Mouse (Mus musculus): Measurements from ENCODE around the gene Erp27. TPM values are rescaled to one million over a fixed set of nuclear protein-coding genes. Genes with fewer than 3 reads are reported as not detected.

Erp27 gene
- total RNA-seq, 2 experiments from 2014 or later, result not detected

DNA sequence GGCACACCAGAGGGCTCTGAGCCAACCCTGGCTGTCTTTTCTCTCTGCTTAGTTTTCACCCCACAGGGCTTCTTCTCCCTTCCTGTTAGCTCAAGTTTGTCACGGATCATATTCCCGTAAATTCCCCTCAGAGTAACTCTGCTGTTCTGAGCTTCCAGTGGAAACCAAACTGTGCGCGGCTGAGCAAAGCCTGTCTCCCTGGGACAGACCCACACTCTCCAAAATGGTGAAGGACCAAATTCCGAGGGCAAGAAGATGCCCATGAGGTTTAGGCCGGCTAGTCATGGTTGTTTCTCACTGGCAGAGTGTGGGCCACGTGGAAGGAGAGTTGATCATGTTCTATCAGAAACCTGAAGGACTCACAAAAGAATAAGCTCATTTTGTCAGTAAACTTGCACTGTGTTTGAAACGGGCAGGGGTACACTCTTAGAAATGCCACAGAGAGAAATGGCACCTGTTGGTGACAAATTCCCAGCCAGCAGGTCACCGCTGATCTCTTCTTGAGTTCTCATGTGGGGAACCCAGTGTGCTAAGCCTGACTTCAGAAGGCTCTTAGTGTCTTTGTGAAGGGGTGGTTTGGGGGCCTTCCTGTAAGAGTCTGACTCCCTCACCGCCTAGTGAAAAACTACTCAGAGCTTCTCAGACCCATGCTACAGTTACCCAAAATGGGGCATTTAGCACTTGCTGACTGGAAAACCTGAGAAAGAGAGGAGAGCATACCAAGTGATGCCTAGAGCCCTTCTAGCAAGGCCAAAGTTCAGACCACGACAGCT, 18.4 kb upstream of the Erp27 start:
- intact Hi-C loops (cut with DNase I), result no loop called here
- peak; percentile 15 to 30 for DNase-seq

DNA sequence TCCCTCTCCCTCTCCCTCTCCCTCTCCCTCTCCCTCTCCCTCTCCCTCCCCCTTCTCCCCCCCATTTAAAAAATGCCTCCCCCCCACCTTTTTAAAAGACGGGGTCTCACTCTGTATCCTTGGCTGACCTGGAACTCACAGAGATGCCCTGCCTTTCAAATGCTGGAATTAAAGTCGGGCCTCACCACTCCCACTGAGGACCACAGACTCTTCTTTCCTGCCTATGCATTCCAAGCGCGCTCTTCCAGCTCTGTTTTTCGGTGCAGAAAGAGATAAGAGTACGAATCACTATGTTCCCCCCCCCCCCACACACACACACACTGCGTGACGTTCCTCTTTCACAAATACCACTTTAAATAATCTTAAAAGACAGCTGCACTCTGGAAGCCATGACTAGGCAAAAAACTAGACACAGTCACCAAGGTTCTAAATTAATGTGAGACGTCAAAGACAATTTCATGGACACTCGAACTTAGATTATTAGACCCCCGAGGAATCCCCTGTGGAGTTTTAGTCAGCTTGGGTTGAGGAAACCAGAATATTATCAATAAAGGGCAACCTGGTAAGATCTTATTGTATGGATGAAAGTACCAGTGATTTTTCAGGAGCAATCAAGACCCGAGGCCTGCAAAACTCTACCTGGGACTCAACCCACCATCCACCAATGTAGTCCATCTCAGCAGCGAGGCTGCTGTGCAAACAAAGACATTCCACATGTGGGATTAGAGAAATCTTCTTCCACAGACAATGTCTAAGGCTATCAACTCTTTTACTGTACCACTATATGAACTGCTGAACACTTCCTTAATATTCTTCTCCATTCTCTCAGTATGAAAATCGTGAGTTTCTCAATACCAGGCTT, 17.6 kb upstream of the Erp27 start:
- intact Hi-C loops (cut with DNase I), result no loop called here
- DNase-seq, result no peak

DNA sequence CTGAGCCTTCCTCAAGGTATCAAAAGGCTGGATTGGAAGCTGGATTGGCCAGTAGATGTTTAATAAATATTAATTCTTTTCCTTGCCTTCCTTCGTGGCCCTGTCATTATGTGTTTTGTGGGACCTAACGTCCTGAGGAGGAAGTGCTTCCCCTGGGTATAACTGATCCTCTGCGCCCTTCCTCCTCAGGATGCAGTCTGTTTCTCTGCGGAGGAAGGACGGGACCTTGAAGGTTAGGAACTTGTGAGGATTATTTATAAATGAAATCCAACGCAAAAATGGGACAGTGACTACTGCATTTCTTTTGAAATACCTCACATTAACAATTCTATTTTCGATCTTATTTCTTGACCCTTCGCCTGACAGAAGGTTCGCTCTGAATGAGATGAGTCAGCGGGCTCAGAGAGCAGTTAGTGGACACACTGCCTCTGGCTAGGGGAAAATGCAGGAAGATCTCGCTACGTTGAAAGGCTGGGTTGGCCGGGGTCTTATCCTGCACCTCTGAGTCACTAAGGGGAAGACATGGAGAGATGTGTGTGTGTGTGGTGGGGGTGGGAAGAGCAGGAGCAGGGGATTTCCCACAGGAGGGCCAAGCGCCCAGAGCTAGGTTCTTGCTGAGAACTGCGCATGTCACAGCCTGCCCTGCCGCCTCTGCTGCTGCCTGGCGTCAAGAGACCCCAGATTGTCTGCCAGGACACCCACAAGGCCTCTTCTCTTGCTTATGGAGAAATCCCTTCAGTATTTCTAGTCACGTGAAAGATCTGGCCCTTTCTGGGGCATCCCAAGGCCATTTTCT, 16.5 kb upstream of the Erp27 start:
- DNase-seq, result peak; percentile 49 to 52
- intact Hi-C loops (cut with DNase I), result no loop called here

DNA sequence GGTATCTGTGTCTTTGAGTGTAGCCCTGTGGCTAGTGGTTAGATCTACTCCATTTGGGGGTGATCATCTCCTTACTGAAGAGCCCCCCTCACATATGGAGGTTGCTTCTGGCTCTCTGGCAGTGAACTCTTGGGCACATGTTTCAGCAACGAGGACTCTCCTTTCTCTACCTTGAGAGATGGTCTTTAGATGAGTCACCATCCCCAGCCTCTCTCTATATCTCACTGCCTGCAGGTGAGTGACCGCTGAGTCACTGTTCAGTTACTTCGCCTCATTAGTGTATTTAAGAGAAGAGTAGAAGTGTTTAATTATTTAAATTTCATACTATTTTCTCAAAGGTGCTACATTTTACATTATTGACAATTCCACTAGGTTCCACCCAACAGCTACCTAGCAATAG, 15.1 kb upstream of the Erp27 start:
- intact Hi-C loops (cut with DNase I), result no loop called here

DNA sequence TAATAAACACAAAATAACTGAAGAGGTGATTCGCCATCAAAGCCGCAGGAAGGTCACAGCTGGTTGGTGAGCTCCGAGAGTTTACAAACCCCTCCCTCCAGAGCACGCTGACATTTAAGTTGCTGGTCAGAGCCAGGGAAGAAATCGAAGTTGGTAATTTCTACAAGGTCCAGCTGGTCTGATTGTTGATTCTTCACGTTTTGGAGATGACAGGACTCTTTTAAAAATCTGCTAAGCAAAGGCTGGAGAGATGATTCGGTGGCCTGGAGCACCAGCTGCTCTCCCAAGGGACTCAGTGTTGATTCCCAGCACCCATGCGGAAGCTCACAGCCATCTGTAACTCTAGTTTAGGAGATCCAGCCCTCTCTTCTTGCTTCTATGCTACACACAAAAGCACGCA, 14.4 kb upstream of the Erp27 start:
- no peak for DNase-seq
- intact Hi-C loops (cut with DNase I), result no loop called here

More for the DNA sequence above, 15.1 kb upstream of the Erp27 start:
- no peak for DNase-seq

DNA sequence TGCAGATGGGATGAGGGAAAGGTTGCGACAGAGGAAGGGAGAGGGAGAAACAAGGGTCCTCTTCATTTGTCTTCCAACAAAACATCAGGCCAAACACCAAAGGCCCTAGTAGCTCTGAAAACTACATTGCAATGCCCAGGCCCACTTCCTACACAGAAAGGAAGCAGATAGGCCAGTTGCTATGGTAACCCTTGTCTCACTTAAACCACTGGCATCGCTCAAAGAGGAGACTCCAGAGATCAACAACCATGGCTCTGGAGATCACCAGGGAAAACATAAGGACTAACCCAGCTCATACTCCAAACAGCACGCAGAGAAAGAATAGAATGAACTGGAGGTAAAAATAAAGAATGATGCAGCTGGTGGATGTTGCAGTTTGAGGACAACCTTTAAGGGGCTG, 13.3 kb upstream of the Erp27 start:
- intact Hi-C loops (cut with DNase I), result no loop called here
- no peak for DNase-seq

DNA sequence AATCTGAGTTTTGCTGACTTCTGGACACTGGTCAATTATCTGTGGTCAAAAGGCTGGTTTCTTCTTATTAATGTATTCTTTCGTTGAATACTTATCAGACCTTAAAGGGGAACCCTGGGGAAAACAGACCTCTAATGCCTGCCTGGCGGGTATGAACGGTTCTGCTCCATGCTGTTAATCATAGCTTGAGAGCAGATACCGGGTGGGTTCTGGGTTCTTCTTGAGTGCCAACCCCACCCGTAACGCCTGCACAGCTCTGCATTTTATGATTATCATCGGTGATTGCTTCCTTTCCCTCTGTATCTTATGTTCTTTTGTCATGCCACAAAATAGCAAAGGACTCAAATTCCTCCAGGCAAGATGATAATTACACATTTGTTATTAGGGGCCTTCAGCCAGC, 12.1 kb upstream of the Erp27 start:
- no peak for DNase-seq
- intact Hi-C loops (cut with DNase I), result no loop called here

DNA sequence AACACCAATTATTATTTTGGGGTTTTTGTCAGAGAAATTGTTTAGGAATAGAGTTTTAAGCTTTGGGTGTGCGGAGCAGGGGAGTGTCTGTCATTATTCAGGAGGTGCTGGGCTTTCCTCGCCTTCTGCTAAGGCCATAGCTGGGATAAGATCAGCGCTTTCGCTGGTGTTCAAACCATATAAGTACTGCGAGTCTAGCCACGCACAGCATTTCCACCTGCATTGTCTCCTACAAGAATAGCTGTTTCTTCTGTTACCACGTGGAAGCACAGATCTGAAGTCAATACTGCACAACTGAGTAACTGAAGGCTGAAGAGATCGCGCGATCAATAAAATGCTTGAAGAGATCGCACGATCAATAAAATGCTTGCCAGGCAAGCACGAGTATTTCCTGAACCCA, 9.3 kb upstream of the Erp27 start:
- intact Hi-C loops (cut with DNase I), result no loop called here
- DNase-seq, result no peak

DNA sequence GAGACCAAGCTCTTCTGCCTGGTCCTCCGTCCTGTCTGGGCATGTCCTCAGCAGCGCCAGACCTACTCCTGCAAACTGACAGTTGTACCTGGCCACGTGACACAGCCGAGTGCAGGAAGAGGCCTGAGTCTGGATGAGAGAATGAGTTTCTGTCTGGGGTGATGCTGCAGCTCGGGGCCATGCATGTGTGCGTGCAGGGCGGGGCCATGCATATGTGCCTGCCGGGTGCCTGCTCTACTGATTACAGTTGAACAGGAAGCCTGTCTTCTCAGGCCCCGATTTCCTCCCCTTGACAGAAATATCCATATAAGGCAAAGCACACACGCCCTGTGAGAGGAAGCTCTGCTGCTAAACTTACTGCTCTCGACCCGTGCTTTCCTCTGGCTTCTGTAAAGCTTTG, 8.7 kb upstream of the Erp27 start:
- intact Hi-C loops (cut with DNase I), result no loop called here
- peak; percentile 42 to 43 for DNase-seq

DNA sequence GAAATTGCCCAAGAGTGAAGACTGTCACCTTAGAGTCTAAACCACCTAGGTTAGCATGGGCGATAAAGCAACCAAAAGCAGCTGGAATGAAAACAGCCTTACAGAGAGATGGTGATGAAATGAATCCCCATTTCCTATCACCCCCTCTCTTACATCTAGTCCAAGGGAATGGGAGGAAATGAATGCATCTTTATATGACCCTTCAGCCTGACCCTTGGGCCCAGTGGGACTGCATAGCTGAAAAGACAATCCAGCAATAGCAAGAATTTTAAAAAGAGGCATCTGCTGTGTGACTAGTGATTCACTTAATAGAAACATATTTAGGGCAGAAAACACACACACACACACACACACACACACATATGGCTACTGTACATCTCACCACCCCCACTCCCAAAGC, 5.6 kb upstream of the Erp27 start:
- intact Hi-C loops (cut with DNase I), result no loop called here
- no peak for DNase-seq

DNA sequence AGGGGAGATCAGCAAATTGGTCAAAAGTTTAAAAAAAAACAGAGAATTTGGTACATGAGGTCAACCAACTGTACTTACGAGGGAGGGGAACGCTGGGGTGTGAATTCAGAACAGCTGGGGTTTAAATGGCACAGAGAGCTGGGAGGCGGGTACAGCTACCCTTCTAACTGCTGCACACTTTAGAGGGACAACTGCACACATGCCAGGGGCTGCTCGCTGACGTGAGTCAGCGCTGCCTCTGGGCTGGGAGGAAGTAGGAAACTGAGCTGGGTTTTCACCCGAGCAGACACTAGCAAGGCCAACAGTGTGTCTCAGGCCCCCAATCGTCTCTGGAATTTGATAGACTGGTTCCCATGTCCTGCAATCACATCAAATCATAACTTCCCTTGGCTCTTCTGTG, 3.1 kb upstream of the Erp27 start:
- intact Hi-C loops (cut with DNase I), result no loop called here
- DNase-seq, result no peak

DNA sequence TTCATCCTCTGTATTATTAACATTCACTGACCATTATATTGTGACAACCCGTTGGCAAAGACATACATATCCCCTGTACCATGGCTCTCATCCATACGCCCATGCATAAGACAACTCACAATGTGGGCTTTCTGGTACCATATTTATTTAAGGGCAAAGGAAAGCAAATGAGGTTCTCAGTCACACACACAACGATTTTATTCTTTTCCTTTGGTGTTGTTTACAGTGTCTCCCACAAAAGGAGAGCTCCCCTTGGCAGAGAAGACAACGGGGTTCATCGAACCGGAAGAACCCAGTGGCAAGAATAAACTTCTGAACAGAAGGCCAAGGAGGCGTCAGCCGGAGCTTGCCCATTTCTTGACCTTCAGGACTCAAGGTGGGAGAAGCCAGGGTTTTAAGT, 1.6 kb upstream of the Erp27 start, which contains the start of gene Pde6h:
Gene Pde6h, plus strand, starts transcription at position 301 of the 400 bp plus-strand sequence.
- intact Hi-C loops (cut with DNase I), result loop anchor here (5.0 kb wide), 1 partner anchor 44 kb away; no protein-coding TSS in a partner anchor
- DNase-seq, result no peak

DNA sequence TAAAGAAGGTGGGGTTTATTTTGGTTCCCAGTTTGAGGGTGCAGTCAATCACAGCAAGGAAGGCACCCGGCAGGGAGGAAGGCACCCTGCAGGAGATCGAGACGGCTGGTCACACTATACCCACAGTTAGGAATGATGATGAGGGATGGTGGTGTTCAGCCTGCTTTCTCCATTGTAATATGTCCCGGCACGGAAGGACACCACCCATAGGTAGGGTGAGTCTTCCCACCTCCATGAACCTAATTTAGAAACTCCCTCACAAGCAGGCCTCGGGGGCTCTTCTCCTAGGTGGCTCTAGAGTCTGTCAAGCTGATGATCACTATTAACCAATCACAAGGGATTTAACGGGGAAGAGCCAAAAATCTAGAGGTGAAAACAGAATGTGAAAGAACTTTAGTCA, 891 bp upstream of the Erp27 start:
- no peak for DNase-seq

DNA sequence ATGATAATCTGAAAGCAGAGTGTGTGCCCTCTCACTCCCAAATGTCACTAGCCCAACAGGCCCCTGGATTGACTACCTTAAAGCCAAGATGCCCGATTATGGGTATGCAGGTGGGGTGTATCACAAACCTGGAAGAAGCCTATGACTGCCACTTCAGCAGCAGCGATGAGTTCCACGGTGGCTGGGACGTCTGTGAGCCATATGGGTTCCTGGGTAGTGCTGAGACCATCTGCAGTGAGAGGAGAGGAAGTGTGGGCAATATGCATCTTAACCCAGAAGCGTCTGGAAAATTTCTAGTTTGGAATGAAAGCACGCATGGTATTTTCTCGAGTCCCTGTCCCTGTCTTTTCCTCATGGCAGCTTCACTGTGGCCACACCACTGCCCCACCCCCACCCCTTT, 379 bp downstream of the Erp27 start:
- intact Hi-C loops (cut with DNase I), result loop anchor here (5.0 kb wide), 1 partner anchor 46 kb away; no protein-coding TSS in a partner anchor
- DNase-seq, result no peak

More for the DNA sequence above, 891 bp upstream of the Erp27 start:
- intact Hi-C loops (cut with DNase I), result loop anchor here (5.0 kb wide), 1 partner anchor 44 kb away; no protein-coding TSS in a partner anchor

DNA sequence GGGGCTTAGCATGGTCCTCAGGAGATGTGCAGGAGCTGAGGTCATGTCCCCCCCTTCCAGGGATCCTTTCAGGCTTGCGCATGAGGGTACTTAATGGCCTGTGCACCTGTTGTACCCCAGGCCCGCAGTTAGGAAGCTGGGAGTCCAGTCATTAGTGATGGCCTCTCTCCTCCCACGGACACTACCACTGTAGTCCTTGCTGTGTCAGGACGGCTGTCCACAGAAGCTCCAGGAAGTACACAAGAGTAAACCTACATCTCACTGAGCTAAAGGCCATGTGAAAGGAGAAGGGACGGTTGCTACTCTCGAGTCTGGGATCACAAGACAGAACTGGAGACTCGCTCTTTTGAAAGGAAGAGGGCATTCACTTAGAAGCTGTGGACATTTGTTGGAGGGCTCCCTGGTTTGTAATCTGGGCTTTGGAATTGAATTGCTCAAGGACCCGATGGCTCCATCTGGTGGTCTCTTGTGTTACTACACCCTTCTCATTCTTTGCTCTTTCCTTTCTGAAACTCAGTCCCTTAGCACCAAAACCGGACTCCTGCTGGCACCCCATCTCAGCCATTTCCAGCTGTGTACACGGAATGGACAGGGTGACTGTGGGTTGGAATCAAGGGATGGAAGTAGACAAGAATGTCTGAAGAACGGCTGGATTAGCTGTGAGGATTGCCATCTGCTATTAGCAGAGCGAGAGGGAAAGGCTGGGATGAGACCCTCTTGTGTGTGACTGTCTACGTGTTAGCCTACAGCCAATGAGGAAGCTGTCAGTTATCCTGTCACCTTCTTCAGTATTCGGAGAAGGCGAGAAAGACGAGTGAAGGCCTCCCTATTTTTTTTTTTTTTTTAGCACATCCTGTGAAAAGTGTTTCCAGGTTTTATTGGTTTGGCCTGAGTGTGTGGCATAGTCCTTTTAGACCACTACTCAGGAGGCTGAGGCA, 1.4 kb downstream of the Erp27 start:
- intact Hi-C loops (cut with DNase I), result loop anchor here (1.0 to 5.0 kb wide), 2 partner anchors 47 to 59 kb away; no protein-coding TSS in a partner anchor
- DNase-seq, result peak; percentile 79 to 86

DNA sequence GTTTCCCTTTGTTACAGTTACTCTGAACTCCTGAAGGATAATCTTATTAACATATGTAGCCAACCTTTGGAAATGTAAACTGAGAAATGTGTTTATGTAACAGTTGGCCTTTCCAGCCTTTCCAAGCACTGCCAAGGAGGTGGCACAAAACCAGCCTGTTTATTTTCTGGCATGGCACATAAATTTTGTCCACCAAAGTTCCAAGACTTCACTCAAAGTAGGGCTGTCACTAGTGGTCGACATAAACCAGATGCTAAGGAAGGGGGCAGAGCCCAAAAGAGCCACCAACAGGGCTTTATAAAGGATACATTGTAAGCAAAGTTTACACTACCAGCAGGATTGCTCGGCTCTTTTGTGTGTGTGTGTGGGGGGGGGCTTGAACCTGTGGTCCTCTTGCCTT, 4.1 kb downstream of the Erp27 start:
- intact Hi-C loops (cut with DNase I), result no loop called here
- no peak for DNase-seq

DNA sequence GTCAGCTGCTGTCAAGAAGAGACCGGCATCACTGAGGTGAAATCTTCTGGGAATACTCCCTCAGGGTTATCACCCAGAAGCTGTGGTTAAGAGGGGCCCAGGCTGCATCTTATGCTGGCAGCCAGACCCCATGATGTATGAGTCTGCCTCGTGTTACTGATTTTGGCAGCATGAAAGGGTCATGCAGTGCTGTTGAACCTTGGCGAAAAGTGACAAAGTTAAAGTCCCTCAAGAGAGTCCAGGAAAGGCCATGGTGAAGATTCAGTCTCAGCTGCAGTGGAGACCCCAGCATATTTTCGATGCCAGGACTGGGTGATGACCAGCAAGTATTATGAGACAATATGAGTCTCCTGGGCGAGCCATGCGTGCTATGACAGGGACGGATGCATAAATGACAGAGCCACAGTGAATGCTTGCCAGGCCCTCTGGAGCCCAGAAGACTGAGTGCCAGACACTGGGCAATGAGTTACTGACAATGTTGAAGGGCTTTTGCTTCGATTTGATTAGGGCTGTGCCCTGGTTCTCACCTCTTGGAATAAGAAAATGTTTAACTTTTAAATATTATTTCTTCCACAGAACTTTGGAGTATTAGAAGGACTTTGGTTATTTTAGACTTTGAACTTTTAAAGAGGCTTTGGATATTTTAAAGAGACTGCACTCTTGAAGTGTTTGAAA, 6.1 kb downstream of the Erp27 start:
- no peak for DNase-seq
- intact Hi-C loops (cut with DNase I), result no loop called here

DNA sequence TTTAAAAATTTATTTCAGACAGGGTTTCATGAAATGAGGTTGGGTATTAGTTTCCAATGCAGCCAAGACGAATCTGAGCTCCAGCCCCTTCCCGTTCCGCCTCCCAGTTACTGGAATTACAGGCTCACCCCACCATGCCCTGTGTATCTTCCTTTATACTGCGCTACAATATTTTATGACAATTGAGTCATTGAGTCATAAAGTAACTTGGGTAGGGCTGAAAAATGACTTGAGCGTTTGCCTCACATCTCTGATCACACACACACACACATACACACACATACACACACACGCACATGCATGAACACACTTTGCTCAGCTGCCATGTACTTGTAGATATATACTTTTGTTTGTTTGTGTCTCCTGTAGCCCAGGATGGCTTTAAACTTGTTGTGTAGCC, 7.7 kb downstream of the Erp27 start:
- intact Hi-C loops (cut with DNase I), result no loop called here
- DNase-seq, result no peak
